In the genomic region with DNA sequence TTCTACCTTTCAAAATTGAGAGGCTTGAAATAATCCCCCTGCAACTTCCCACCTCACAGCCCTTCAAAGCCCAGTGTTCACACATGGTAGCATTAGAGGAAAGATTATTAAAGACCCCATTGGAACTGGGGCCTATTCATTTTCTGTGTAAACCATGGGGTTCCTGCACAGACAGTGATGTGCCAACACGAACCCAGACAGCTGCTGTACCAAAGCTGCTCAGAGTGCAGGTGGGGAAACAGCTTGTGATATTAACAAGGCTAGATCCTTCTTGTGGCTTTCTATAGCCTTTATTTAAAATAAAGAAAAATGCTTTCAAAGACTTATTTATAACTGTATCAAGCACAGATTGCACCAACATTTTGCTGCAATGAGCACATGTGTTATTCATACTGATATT, we compare ENCODE assay signal across 25 mouse cellular contexts.
DNase-seq lines count a peak whose midpoint lies in the region; ATAC-seq lines count a peak whose summit lies in the region.
"Had no signal": no experiment of that assay in that cellular context is flagged by ENCODE, and none has a peak within 500 bp of the region (broad histone marks: within the 10 kb centered on the region; RNA-seq: fewer than 3 reads in every experiment).

No protein-coding gene starts in this region.

- DNase-seq in right cerebral cortex, postnatal 25 days: peak; percentile 7
- DNase-seq in right cerebral cortex, postnatal 4 days: no peak
- DNase-seq in layer of hippocampus, adult 18-20 months (ENCODE audit: low spot score in 2 of 2): peak; percentile 22 to 28
- DNase-seq in layer of hippocampus, postnatal 36 days: peak; percentile 4 to 25
- no peak for DNase-seq in spleen, postnatal 14 days (ENCODE audit: low spot score in 2 of 2)
- no peak for DNase-seq in Muller cell, postnatal 12 days (ENCODE audit: inconsistent ontology term)
- DNase-seq: adrenal gland, adult 8-10 months; cerebellum, adult 9-11 months; heart, postnatal 36 days; kidney, postnatal 25 days; lung, embryonic 14.5 days; retina, postnatal 1 day; thymus, adult 2 months had no signal

- no peaks in the 10 kb centered on the region for H3K4me1 ChIP-seq in hindbrain, embryonic 16.5 days (ENCODE audit: control insufficient read depth, insufficient read depth, low read depth, low read length)
- H3K4me1 ChIP-seq in hindbrain, embryonic 13.5 days (replicated peaks): no peaks in the 10 kb centered on the region
- H3K4me1 ChIP-seq: heart, embryonic 15.5 days; hindbrain, embryonic 15.5 days; limb, embryonic 15.5 days; midbrain, embryonic 12.5 days; neural tube, embryonic 12.5 days had no signal

- no peaks in the 10 kb centered on the region for H3K36me3 ChIP-seq in hindbrain, embryonic 16.5 days (ENCODE audit: control insufficient read depth, insufficient read depth, low read length)
- H3K36me3 ChIP-seq in hindbrain, embryonic 13.5 days: no peaks in the 10 kb centered on the region
- H3K36me3 ChIP-seq: heart, embryonic 15.5 days; hindbrain, embryonic 15.5 days; limb, embryonic 15.5 days; midbrain, embryonic 12.5 days; neural tube, embryonic 12.5 days had no signal

- H3K27ac ChIP-seq in hindbrain, embryonic 16.5 days (ENCODE audit: low read depth, low read length): no peak overlapping the region
- no peak overlapping the region for H3K27ac ChIP-seq in hindbrain, embryonic 13.5 days
- H3K27ac ChIP-seq: heart, embryonic 15.5 days; hindbrain, embryonic 15.5 days; left cerebral cortex, adult 2 months; limb, embryonic 15.5 days; liver, embryonic 14.5 days; midbrain, embryonic 12.5 days; neural tube, embryonic 12.5 days; stomach, postnatal 0 days had no signal

- H3K9ac ChIP-seq in hindbrain, embryonic 16.5 days (ENCODE audit: low read depth, low read length): no peak overlapping the region
- no peak overlapping the region for H3K9ac ChIP-seq in hindbrain, embryonic 13.5 days
- H3K9ac ChIP-seq: heart, embryonic 15.5 days; hindbrain, embryonic 15.5 days; limb, embryonic 15.5 days; liver, embryonic 14.5 days; lung, embryonic 14.5 days; midbrain, embryonic 12.5 days; neural tube, embryonic 12.5 days had no signal

- H3K9me3 ChIP-seq in hindbrain, embryonic 16.5 days (ENCODE audit: control insufficient read depth, low read length): no peaks in the 10 kb centered on the region
- no peaks in the 10 kb centered on the region for H3K9me3 ChIP-seq in hindbrain, embryonic 13.5 days
- H3K9me3 ChIP-seq: heart, embryonic 15.5 days; hindbrain, embryonic 15.5 days; limb, embryonic 15.5 days; midbrain, embryonic 12.5 days; neural tube, embryonic 12.5 days had no signal

- ATAC-seq in hindbrain, embryonic 16.5 days: peak; percentile 27; the same call in 1 of the 2 replicates
- no peak for ATAC-seq in hindbrain, embryonic 13.5 days (ENCODE audit: low FRiP score)
- ATAC-seq: activated CD4-positive, CD25-positive, alpha-beta regulatory T cell, adult 4 months; intestine, embryonic 16.5 days had no signal

- no peaks in the 10 kb centered on the region for H3K27me3 ChIP-seq in hindbrain, embryonic 16.5 days (replicated peaks; ENCODE audit: control insufficient read depth, insufficient read depth, low read length)
- no peaks in the 10 kb centered on the region for H3K27me3 ChIP-seq in hindbrain, embryonic 13.5 days
- H3K27me3 ChIP-seq: heart, embryonic 15.5 days; hindbrain, embryonic 15.5 days; limb, embryonic 15.5 days; midbrain, embryonic 12.5 days; neural tube, embryonic 12.5 days had no signal

- 33% methylated on average over 1 of the region's 1 CpGs for WGBS in hindbrain, embryonic 16.5 days
- WGBS in hindbrain, embryonic 13.5 days: 49% methylated on average over 1 of the region's 1 CpGs

- no peak overlapping the region for H3K4me3 ChIP-seq in hindbrain, embryonic 16.5 days (ENCODE audit: low read length)
- H3K4me3 ChIP-seq in hindbrain, embryonic 13.5 days: no peak overlapping the region
- H3K4me3 ChIP-seq: heart, embryonic 15.5 days; hindbrain, embryonic 15.5 days; left cerebral cortex, adult 2 months; limb, embryonic 15.5 days; midbrain, embryonic 12.5 days; neural tube, embryonic 12.5 days had no signal

- no peak overlapping the region for H3K4me2 ChIP-seq in hindbrain, embryonic 16.5 days (ENCODE audit: low read length)
- H3K4me2 ChIP-seq in hindbrain, embryonic 13.5 days: no peak overlapping the region
- H3K4me2 ChIP-seq: heart, embryonic 15.5 days; hindbrain, embryonic 15.5 days; limb, embryonic 15.5 days; lung, embryonic 14.5 days; midbrain, embryonic 12.5 days; neural tube, embryonic 12.5 days had no signal

Comparison
In these comparisons a context has a peak if more than half of its experiments do, and no peak if none do; other contexts are left out.
1. DNase-seq: peak in right cerebral cortex, postnatal 25 days (single experiment), layer of hippocampus, adult 18-20 months (2 of 2) and layer of hippocampus, postnatal 36 days (2 of 2); none in right cerebral cortex, postnatal 4 days (single experiment), spleen, postnatal 14 days (0 of 2) and Muller cell, postnatal 12 days (single experiment).